ENCODE assay signal across 17 mouse cellular contexts in genomic region chr11:30777498-30777897, GRCm38 (mm10). TPM values are rescaled to one million over a fixed set of nuclear protein-coding genes. Genes with fewer than 3 reads are reported as not detected.
DNase-seq lines count a peak whose midpoint lies in the region; ATAC-seq and TF ChIP-seq lines count a peak whose summit lies in the region.
"Had no signal": no experiment of that assay in that cellular context is flagged by ENCODE, and none has a peak within 500 bp of the region (broad histone marks: within the 10 kb centered on the region; RNA-seq: fewer than 3 reads in every experiment).

No protein-coding gene starts in this region.

- H3K9me3 ChIP-seq in hindbrain, embryonic 14.5 days (ENCODE audit: control insufficient read depth, low read length), result no peaks in the 10 kb centered on the region
- no peaks in the 10 kb centered on the region for H3K9me3 ChIP-seq in hindbrain, embryonic 12.5 days (replicated peaks)
- H3K9me3 ChIP-seq in midbrain, embryonic 11.5 days (ENCODE audit: control insufficient read depth, low read length), result no peaks in the 10 kb centered on the region
- no peaks in the 10 kb centered on the region for H3K9me3 ChIP-seq in midbrain, embryonic 14.5 days (ENCODE audit: control insufficient read depth, low read length)
- H3K9me3 ChIP-seq: midbrain, embryonic 12.5 days had no signal

- no peak overlapping the region for H3K4me2 ChIP-seq in hindbrain, embryonic 14.5 days (replicated peaks)
- no peak overlapping the region for H3K4me2 ChIP-seq in hindbrain, embryonic 12.5 days (replicated peaks)
- H3K4me2 ChIP-seq in midbrain, embryonic 11.5 days, result no peak overlapping the region
- no peak overlapping the region for H3K4me2 ChIP-seq in midbrain, embryonic 14.5 days (ENCODE audit: low read length)
- H3K4me2 ChIP-seq: midbrain, embryonic 12.5 days had no signal

- 84% methylated on average over 4 of the region's 4 CpGs for WGBS in hindbrain, embryonic 14.5 days
- 79% methylated on average over 4 of the region's 4 CpGs for WGBS in hindbrain, embryonic 12.5 days
- WGBS in midbrain, embryonic 11.5 days, result 80% methylated on average over 4 of the region's 4 CpGs
- WGBS in midbrain, embryonic 14.5 days, result 84% methylated on average over 4 of the region's 4 CpGs

- H3K27me3 ChIP-seq in hindbrain, embryonic 14.5 days (ENCODE audit: control insufficient read depth, insufficient read depth, low read length), result no peaks in the 10 kb centered on the region
- no peaks in the 10 kb centered on the region for H3K27me3 ChIP-seq in hindbrain, embryonic 12.5 days
- no peaks in the 10 kb centered on the region for H3K27me3 ChIP-seq in midbrain, embryonic 11.5 days (ENCODE audit: control insufficient read depth, insufficient read depth, low read length)
- no peaks in the 10 kb centered on the region for H3K27me3 ChIP-seq in midbrain, embryonic 14.5 days (ENCODE audit: control insufficient read depth, insufficient read depth, low read length)
- H3K27me3 ChIP-seq: midbrain, embryonic 12.5 days had no signal

- no peak for TF ChIP-seq CTCF in gastrocnemius, adult 2 months (IDR thresholded peaks at IDR 0.05)

- no peak for DNase-seq in gastrocnemius, adult 2 months
- DNase-seq in gastrocnemius, postnatal 14 days, result no peak
- no peak for DNase-seq in hindbrain, embryonic 14.5 days (ENCODE audit: low spot score)
- DNase-seq in midbrain, embryonic 11.5 days (ENCODE audit: low spot score, missing footprints), result no peak
- DNase-seq in midbrain, embryonic 14.5 days, result no peak
- no peak for DNase-seq in B cell, adult 2 months
- DNase-seq: adrenal gland, postnatal 36 days; cerebellum, adult 9-10 months; forebrain, postnatal 0 days; gastrocnemius, postnatal 25 days; kidney, adult 11 months; layer of hippocampus, postnatal 36 days; lung, postnatal 10 days had no signal

- H3K4me3 ChIP-seq in gastrocnemius, adult 2 months, result no peak overlapping the region
- H3K4me3 ChIP-seq in hindbrain, embryonic 14.5 days (replicated peaks; ENCODE audit: low read length), result no peak overlapping the region
- no peak overlapping the region for H3K4me3 ChIP-seq in hindbrain, embryonic 12.5 days
- no peak overlapping the region for H3K4me3 ChIP-seq in midbrain, embryonic 11.5 days (ENCODE audit: low read depth, low read length)
- H3K4me3 ChIP-seq in midbrain, embryonic 14.5 days (replicated peaks; ENCODE audit: low read depth, low read length), result no peak overlapping the region
- H3K4me3 ChIP-seq: midbrain, embryonic 12.5 days had no signal

- peaks cover 21% of the 10 kb centered on the region for H3K4me1 ChIP-seq in hindbrain, embryonic 14.5 days (replicated peaks; ENCODE audit: control insufficient read depth, insufficient read depth, low read length)
- peaks cover 27% of the 10 kb centered on the region for H3K4me1 ChIP-seq in hindbrain, embryonic 12.5 days
- peaks cover 9% of the 10 kb centered on the region; the same call in 1 of the 2 replicates for H3K4me1 ChIP-seq in midbrain, embryonic 11.5 days (ENCODE audit: control insufficient read depth, insufficient read depth, low read length)
- H3K4me1 ChIP-seq in midbrain, embryonic 14.5 days (ENCODE audit: control insufficient read depth, insufficient read depth, low read length), result peaks cover 15% of the 10 kb centered on the region

- peak overlapping the region; percentile 65 for H3K27ac ChIP-seq in gastrocnemius, adult 2 months
- no peak overlapping the region for H3K27ac ChIP-seq in hindbrain, embryonic 14.5 days
- H3K27ac ChIP-seq in hindbrain, embryonic 12.5 days, result no peak overlapping the region
- H3K27ac ChIP-seq in midbrain, embryonic 11.5 days (ENCODE audit: low read depth, low read length), result no peak overlapping the region
- H3K27ac ChIP-seq in midbrain, embryonic 14.5 days (replicated peaks; ENCODE audit: low read depth, low read length), result no peak overlapping the region
- H3K27ac ChIP-seq: midbrain, embryonic 12.5 days had no signal

- intact Hi-C loops in gastrocnemius, adult 2 months (cut with DNase I), result no loop called here
- intact Hi-C loops in gastrocnemius, postnatal 14 days (cut with DNase I; ENCODE audit: low total_unique reads), result no loop called here

- ATAC-seq in hindbrain, embryonic 14.5 days (ENCODE audit: low FRiP score), result 0 out of 2 replicates have a peak, but pooled peaks have one; percentile 14
- no peak for ATAC-seq in hindbrain, embryonic 12.5 days (ENCODE audit: low FRiP score)
- ATAC-seq in midbrain, embryonic 11.5 days (ENCODE audit: low FRiP score), result 0 out of 2 replicates have a peak, but pooled peaks have one; percentile 25
- no peak for ATAC-seq in midbrain, embryonic 14.5 days (ENCODE audit: low FRiP score, low TSS enrichment)
- peak; percentile 85 for ATAC-seq in megakaryocyte-erythroid progenitor cell, adult 5-6 weeks (replicated peaks; ENCODE audit: low FRiP score, low TSS enrichment, poor library complexity, severe bottlenecking)
- ATAC-seq: activated CD4-positive, CD25-positive, alpha-beta regulatory T cell, adult 4 months; forebrain, postnatal 0 days had no signal

- no peaks in the 10 kb centered on the region for H3K36me3 ChIP-seq in hindbrain, embryonic 14.5 days (replicated peaks; ENCODE audit: control insufficient read depth, insufficient read depth)
- no peaks in the 10 kb centered on the region for H3K36me3 ChIP-seq in hindbrain, embryonic 12.5 days
- no peaks in the 10 kb centered on the region for H3K36me3 ChIP-seq in midbrain, embryonic 11.5 days (ENCODE audit: control insufficient read depth, insufficient read depth, low read length)
- no peaks in the 10 kb centered on the region for H3K36me3 ChIP-seq in midbrain, embryonic 14.5 days (ENCODE audit: control insufficient read depth, insufficient read depth, low read length)
- H3K36me3 ChIP-seq: midbrain, embryonic 12.5 days had no signal

- H3K9ac ChIP-seq in hindbrain, embryonic 14.5 days, result no peak overlapping the region
- no peak overlapping the region for H3K9ac ChIP-seq in hindbrain, embryonic 12.5 days
- H3K9ac ChIP-seq in midbrain, embryonic 11.5 days (ENCODE audit: low read length), result no peak overlapping the region
- no peak overlapping the region for H3K9ac ChIP-seq in midbrain, embryonic 14.5 days (replicated peaks; ENCODE audit: low read length)
- H3K9ac ChIP-seq: forebrain, postnatal 0 days; midbrain, embryonic 12.5 days had no signal

RNA-seq across cellular contexts. Expression of gene Psme4, which starts 6.0 kb away (rescaled TPM):
- 100 to 1,000 TPM; 145 to 206 TPM for total RNA-seq in gastrocnemius, adult 2 months (2021)
- 10 to 100 TPM; 79.1 to 91.1 TPM for total RNA-seq in gastrocnemius, postnatal 14 days (2021)
- 19.0 and 26.6 TPM in 2 replicates for polyA plus RNA-seq in hindbrain, embryonic 14.5 days (2014; fragmentation: Nextera tagmentation; extraction: Ambion mirVana)
- 34.5 and 36.6 TPM in 2 replicates for polyA plus RNA-seq in hindbrain, embryonic 12.5 days (2016; fragmentation: Nextera tagmentation; extraction: Ambion mirVana)
- 34.5 and 37.0 TPM in 2 replicates for polyA plus RNA-seq in midbrain, embryonic 11.5 days (2014; fragmentation: Nextera tagmentation; extraction: Ambion mirVana)
- polyA plus RNA-seq in midbrain, embryonic 14.5 days (2014; fragmentation: Nextera tagmentation; extraction: Ambion mirVana), result 28.8 and 30.9 TPM in 2 replicates
- total RNA-seq in megakaryocyte-erythroid progenitor cell, adult 5-6 weeks (2014; fragmentation: Nextera tagmentation), result 43.9 and 53.4 TPM in 2 replicates
- total RNA-seq in megakaryocyte-erythroid progenitor cell, adult 5-6 weeks (2017), result 52.4 and 54.8 TPM in 2 replicates

Comparison
In these comparisons a context has a peak if more than half of its experiments do, and no peak if none do; other contexts are left out.
1. ATAC-seq: peak in hindbrain, embryonic 14.5 days (single experiment), midbrain, embryonic 11.5 days (single experiment) and megakaryocyte-erythroid progenitor cell, adult 5-6 weeks (single experiment); none in hindbrain, embryonic 12.5 days (single experiment) and midbrain, embryonic 14.5 days (single experiment).